Mouse (Mus musculus) liver, adult 2 months (tissue): ENCODE data around the gene Snrpa.
A peak's percentile ranks its signal among the peaks of the same experiment; 100 is the strongest.

ENCODE experiments used
- CTCF ChIP-seq: fragments of 200-500 bp; IDR thresholded peaks from 2 replicates; pipeline ENCODE4 v1.5.1; 2011; ENCODE audit warnings: low read depth, low read length, control low read depth
- POLR2A ChIP-seq: fragments of 200-500 bp; IDR thresholded peaks from 2 replicates; pipeline ENCODE4 v1.6.1; 2011; ENCODE audit warnings: low read length, control low read depth; ENCODE audit not compliant: insufficient read depth; ENCODE audit errors: extremely low read depth

DNA sequence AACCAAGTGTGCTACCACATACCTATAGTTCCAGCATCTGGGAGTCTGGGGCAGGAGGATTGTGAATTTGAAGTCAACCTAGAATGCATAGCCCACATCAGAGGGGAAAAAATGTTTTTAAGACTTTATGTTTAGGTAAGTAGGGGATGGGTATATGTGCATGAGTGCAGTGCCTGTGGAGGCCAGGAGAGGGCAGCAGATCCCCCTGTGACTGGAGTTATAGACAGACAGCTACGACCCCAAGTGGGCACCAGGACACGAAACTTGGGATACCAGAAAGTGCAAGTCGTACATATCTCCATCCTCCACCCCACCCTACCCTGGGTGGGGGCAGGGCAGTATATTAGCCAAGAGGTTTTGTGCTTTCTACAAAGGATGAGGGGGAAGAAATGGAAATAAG is 11.1 kb downstream of the Snrpa start:
- TF ChIP-seq POLR2A (no peak), CTCF (peak; percentile 90)
